Mouse (Mus musculus) lung, adult 2 months (tissue): ENCODE measurements around the gene Gm21954.

Experiments used
- CTCF ChIP-seq: fragments of 200-500 bp; IDR thresholded peaks from 2 replicates; pipeline ENCODE4 v1.5.1; 2011; ENCODE audit warnings: mild to moderate bottlenecking, low read length, control low read depth; ENCODE audit not compliant: insufficient read depth
- POLR2A ChIP-seq: fragments of 200-500 bp; IDR thresholded peaks from 2 replicates; pipeline ENCODE4 v1.6.1; 2011; ENCODE audit warnings: low read depth, mild to moderate bottlenecking, control low read depth, low read length, borderline replicate concordance; ENCODE audit errors: extremely low read depth

- no peak for TF ChIP-seq CTCF
- TF ChIP-seq POLR2A: no peak
Observed at GRCm38 (mm10) chr3:55420436-55421083, 51.5 kb downstream of the Gm21954 start.
